Mouse (Mus musculus): ENCODE results near the gene Gm17521. TPM values are rescaled to one million over a fixed set of nuclear protein-coding genes. Genes with fewer than 3 reads are reported as not detected.
"Not testable (repeated sequence)": the region's sequence is repeated elsewhere in the genome, so short reads cannot be mapped to it uniquely, and the experiment has no call there.

Gm17521 gene
- not detected in 2 replicates for polyA plus RNA-seq (2015; fragmentation: Nextera tagmentation; extraction: Ambion mirVana)

- not testable (repeated sequence) for H3K36me3 ChIP-seq (ENCODE audit: control insufficient read depth, insufficient read depth, low read length); ATAC-seq (ENCODE audit: insufficient read depth, low FRiP score); H3K4me2 ChIP-seq (ENCODE audit: low read depth, low read length); H3K27ac ChIP-seq (ENCODE audit: low read length); H3K4me1 ChIP-seq (ENCODE audit: control insufficient read depth, insufficient read depth, low read length); H3K9ac ChIP-seq (ENCODE audit: low read length); H3K27me3 ChIP-seq (ENCODE audit: control insufficient read depth, insufficient read depth, low read length); H3K4me3 ChIP-seq (replicated peaks; ENCODE audit: low read length); H3K9me3 ChIP-seq (replicated peaks; ENCODE audit: control insufficient read depth, low read length)
- WGBS, result 76% methylated on average over 1 of the region's 1 CpGs
Measured at GRCm38 (mm10) chrX:123029569-123029968, at the start of gene Gm17521. Gm17521 (minus strand) TSS chrX:123029669.

- H3K4me3 ChIP-seq (replicated peaks; ENCODE audit: low read length), result no peak overlapping the region
- H3K4me2 ChIP-seq (ENCODE audit: low read depth, low read length), result no peak overlapping the region
- no peak for ATAC-seq (ENCODE audit: insufficient read depth, low FRiP score)
- no peak overlapping the region for H3K9ac ChIP-seq (ENCODE audit: low read length)
- no peak overlapping the region for H3K27ac ChIP-seq (ENCODE audit: low read length)
- H3K4me1 ChIP-seq (ENCODE audit: control insufficient read depth, insufficient read depth, low read length), result no peaks in the 10 kb centered on the region
- no peaks in the 10 kb centered on the region for H3K36me3 ChIP-seq (ENCODE audit: control insufficient read depth, insufficient read depth, low read length)
- H3K27me3 ChIP-seq (ENCODE audit: control insufficient read depth, insufficient read depth, low read length), result no peaks in the 10 kb centered on the region
- H3K9me3 ChIP-seq (replicated peaks; ENCODE audit: control insufficient read depth, low read length), result no peaks in the 10 kb centered on the region
Measured at GRCm38 (mm10) chrX:123043956-123044355, 14.5 kb upstream of the Gm17521 start.

DNA sequence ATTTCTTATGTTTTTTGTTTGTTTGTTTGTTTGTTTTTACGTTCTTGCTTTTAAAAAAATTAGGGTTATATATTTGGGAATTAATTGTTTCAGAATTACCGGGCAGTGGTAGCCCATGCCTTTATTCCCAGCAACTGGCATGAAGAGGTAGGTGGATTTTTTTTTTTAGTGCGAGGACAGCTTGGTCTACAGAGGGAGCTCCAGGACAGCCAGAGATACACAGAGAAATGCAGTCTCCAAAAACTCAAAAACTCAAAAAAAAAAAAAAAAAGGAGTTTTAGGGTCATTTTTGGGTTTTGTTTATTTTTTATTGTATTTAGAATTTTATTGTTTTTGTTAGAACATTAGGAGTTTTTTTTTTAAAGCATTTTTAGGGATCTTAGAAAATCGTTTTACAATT lies 14.0 kb upstream of the Gm17521 start:
- H3K9ac ChIP-seq (ENCODE audit: low read length), result no peak overlapping the region
- no peaks in the 10 kb centered on the region for H3K4me1 ChIP-seq (ENCODE audit: control insufficient read depth, insufficient read depth, low read length)
- no peaks in the 10 kb centered on the region for H3K36me3 ChIP-seq (ENCODE audit: control insufficient read depth, insufficient read depth, low read length)
- no peak overlapping the region for H3K4me3 ChIP-seq (replicated peaks; ENCODE audit: low read length)
- 69% methylated on average over 4 of the region's 4 CpGs for WGBS
- no peak overlapping the region for H3K27ac ChIP-seq (ENCODE audit: low read length)
- H3K4me2 ChIP-seq (ENCODE audit: low read depth, low read length), result no peak overlapping the region
- no peaks in the 10 kb centered on the region for H3K9me3 ChIP-seq (replicated peaks; ENCODE audit: control insufficient read depth, low read length)
- no peaks in the 10 kb centered on the region for H3K27me3 ChIP-seq (ENCODE audit: control insufficient read depth, insufficient read depth, low read length)
- ATAC-seq (ENCODE audit: insufficient read depth, low FRiP score), result no peak

Other genes with a start within 250 kb of the Gm17521 start
- 9.4 and 9.8 TPM in 2 replicates for gene Cldn34c1, start 73.8 kb upstream of the Gm17521 start, polyA plus RNA-seq (2015; fragmentation: Nextera tagmentation; extraction: Ambion mirVana)
- not detected in 2 replicates for gene Srsx, start 192.8 kb upstream of the Gm17521 start, polyA plus RNA-seq (2015; fragmentation: Nextera tagmentation; extraction: Ambion mirVana)
- gene Gm17577, start 217.2 kb upstream of the Gm17521 start, polyA plus RNA-seq (2015; fragmentation: Nextera tagmentation; extraction: Ambion mirVana), result not detected in 2 replicates